Mouse (Mus musculus) gastrocnemius, adult 2 months (tissue): ENCODE results near the gene Rab43. TPM values are rescaled to one million over a fixed set of nuclear protein-coding genes. Genes with fewer than 3 reads are reported as not detected.
A peak's percentile ranks its signal among the peaks of the same experiment; 100 is the strongest.

Source experiments
- DNase-seq: peaks from one replicate; pipeline ENCODE4 v3.0.0; 2022
- H3K27ac ChIP-seq: fragments of 200-600 bp; 2 replicates; pipeline ENCODE4 v1.8.1; 2022; ENCODE audit warnings: mild to moderate bottlenecking
- H3K4me3 ChIP-seq: fragments of 200-600 bp; 2 replicates; pipeline ENCODE4 v1.8.1; 2022; ENCODE audit warnings: mild to moderate bottlenecking, moderate library complexity
- CTCF ChIP-seq: fragments of 200-600 bp; IDR thresholded peaks from 2 replicates; pipeline ENCODE4 v1.8.1; 2022; ENCODE audit warnings: antibody characterized with exemption, mild to moderate bottlenecking, moderate library complexity
- intact Hi-C: fragments of 180-260 bp; cut with DNase I; formaldehyde crosslinking; loops from one replicate; pipeline ENCODE4 v1.15.1; 2025
- long read RNA-seq, 2 experiments: library from polyadenylated mRNA; stranded (forward); transcript quantifications; one replicate each; pipeline ENCODE4 v2.0.0; 2021
- total RNA-seq, 2 experiments: library from RNA; stranded (reverse); gene quantifications; 2 replicates each; pipeline ENCODE4 v1.2.3; 2021

The Rab43 gene
- 1 to 10 TPM; 3.9 to 4.9 TPM for total RNA-seq
- long read RNA-seq, experiment 1, full-length matches to known transcripts: 1 of 1 reads
- long read RNA-seq, experiment 1, partial matches to known transcripts: 0 of 1 reads
- long read RNA-seq, experiment 1, other reads (novel, unspliced or antisense): 0 of 1 reads
- long read RNA-seq, experiment 2, full-length matches to known transcripts: 5 of 5 reads
- long read RNA-seq, experiment 2, partial matches to known transcripts: 0 of 5 reads
- long read RNA-seq, experiment 2, other reads (novel, unspliced or antisense): 0 of 5 reads

DNA sequence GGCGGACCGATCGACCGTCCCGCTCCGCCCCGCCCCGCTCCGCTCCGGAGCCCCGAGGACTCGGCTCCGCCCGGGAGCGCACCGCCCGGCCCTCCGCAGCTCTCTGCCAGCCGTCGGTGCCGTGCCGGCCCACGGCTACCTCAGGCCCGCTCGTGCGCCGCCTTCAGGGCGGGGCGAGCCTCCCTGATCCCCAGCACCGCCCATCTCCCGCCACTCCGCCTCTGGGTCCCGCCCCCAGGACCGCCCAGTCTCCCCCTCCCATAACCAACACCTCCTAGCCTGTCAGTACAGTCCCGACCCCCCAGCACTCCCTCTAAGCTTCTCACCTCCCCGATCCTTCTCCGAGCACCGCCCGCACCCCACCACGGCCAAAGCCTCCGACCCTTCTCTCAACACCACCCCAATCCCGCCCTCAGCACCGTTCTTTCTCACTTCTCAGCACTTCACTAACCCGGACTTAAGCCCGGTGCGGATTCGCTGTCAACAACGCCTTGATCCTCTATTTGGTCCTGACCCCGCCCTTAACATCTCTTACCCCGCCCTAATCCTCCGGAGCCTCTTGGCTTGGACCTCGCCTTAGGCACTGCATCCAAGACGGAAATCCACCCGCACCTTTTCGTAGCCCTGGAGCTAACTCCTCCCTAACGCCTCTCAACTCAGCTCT lies at the start of gene Rab43:
Rab43 (minus strand) TSS at position 490 of the 664 bp plus-strand sequence.
- TF ChIP-seq CTCF: peak; percentile 49
- peak within 1 kb of the TSS; percentile 95 for H3K27ac ChIP-seq
- H3K4me3 ChIP-seq: peak within 1 kb of the TSS; percentile 90
- peak; percentile 98 for DNase-seq
- intact Hi-C loops: loop anchor here (5.0 kb wide), 1 partner anchor 50 kb away; no protein-coding TSS in a partner anchor

DNA sequence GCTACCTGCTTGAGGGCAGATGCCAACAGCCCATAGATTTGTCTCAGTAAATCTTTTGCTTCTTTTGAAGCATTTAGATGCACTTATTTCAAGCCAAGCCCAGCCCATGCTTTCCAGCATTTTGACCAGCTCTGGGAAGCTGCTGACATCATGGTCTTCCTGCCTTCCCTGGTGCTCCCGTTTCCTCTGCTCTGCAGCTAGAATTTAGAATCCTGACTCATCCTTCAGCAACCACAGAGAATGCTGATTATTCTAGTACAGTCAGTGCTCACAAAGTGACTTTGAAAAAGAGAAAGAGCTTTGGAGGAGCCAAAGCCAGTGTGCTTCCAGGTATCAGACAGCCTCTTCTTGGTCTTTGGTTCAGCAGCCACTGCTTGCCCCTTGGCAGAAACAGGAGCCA lies 45.1 kb upstream of the Rab43 start:
- Histone ChIP-seq H3K27ac (no peak overlapping the region), H3K4me3 (no peak overlapping the region)
- no peak for DNase-seq
- TF ChIP-seq CTCF: no peak
- intact Hi-C loops: no loop called here

- no peak for DNase-seq
- no peak overlapping the region for H3K4me3 ChIP-seq
- peak overlapping the region; percentile 100 for H3K27ac ChIP-seq
- no peak for TF ChIP-seq CTCF
- intact Hi-C loops: loop anchor here (5.0 kb wide), 1 partner anchor 34 kb away; the partner anchor contains the start of gene Copg1
Observed at GRCm38 (mm10) chr6:87853446-87853845, 41.5 kb upstream of the Rab43 start.

DNA sequence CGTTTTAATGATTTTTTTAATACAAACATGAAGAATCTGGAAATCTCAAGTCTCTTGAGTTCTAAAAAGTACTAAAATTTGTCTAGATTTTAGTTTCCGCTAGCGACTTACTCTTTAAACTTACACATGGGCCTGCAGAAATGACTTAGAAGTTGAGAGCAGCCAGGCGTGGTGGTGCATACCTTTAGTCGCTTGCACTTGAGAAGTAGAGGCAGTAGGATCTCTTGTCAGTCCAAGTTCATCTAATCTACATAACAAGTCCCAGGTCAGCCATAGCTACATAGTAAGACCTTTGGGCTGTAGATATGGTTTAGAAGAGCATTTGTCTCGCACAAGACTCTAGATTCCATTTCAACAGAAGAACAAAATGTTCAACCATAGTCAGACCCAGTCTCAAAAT lies 39.9 kb upstream of the Rab43 start:
- TF ChIP-seq CTCF: no peak
- intact Hi-C loops: loop anchor here (5.0 kb wide), 1 partner anchor 35 kb away; the partner anchor contains the start of gene Copg1

GRCm38 (mm10) chr6:87850900-87851614 lies 39.1 kb upstream of the Rab43 start, which contains the start of gene Cnbp:
Cnbp (minus strand) TSS chr6:87851106.
- DNase-seq: peak; percentile 99
- Histone ChIP-seq H3K4me3 (peak within 1 kb of the TSS; percentile 96), H3K27ac (peak within 1 kb of the TSS; percentile 100)
- TF ChIP-seq CTCF: no peak
- intact Hi-C loops: loop anchor here (5.0 kb wide), 1 partner anchor 36 kb away; the partner anchor contains the start of gene Copg1

More for the DNA sequence above, 39.9 kb upstream of the Rab43 start:
- H3K27ac ChIP-seq: peak overlapping the region; percentile 100
- no peak for DNase-seq
- peak overlapping the region; percentile 96; the same call in 1 of the 2 replicates for H3K4me3 ChIP-seq

DNA sequence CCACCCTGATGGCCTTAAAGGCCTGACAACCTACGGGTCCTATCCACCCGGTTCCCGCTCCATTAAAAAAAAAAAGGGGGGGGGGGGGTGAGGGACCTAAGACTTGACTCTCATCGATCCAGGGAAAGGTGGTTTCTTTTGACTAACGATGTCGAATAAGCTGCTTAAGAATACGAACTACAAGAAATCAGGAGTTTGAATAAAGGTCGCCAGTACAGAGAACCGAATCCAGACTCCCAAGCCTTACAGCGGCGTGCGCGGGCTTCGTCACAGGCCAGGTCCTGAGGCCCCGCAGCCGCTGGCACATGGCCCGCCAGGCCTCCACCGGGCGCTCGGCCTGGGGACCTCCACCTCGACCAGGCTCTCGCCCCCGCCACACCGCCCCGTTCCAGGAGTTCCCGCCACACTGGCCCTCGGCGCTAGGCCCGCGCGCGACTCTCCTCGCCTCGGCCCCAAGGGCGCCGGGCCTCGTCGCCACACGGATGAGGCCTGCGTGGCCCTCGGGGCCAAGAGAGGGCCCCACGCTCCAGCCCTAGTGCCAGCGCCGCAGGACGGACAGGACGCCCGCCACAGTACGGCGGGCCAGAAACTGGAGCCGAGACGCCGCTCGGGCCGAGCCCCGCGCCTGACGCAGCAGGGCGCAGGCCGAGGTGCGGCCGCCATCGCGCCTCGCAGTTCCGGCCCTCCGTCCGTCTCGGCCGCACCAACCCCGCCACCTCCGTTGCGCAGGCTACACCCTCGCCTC lies 38.4 kb upstream of the Rab43 start:
- intact Hi-C loops: loop anchor here (5.0 kb wide), 1 partner anchor 37 kb away; the partner anchor contains the start of gene Copg1
- Histone ChIP-seq H3K27ac (peak overlapping the region; percentile 100), H3K4me3 (peak overlapping the region; percentile 96)
- peak; percentile 85 for DNase-seq
- TF ChIP-seq CTCF: no peak

DNA sequence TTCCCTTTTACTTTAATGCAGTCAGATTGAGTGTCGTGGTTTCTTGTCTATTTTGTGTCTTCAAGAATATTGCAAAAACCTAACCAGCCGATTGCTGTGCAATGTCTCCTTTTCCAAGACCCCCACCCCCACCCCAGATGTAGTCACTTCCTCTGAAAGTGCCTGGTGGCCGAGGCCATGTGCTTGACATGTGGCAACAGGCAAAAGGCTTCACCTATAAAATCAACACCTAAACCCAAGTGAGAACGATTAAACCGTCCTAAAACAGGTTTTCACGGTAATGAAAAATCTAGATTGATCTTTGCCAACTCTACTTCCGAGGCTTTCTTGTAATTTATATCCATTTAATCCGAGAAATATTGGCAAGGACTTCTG lies 37.8 kb upstream of the Rab43 start:
- no peak for TF ChIP-seq CTCF
- intact Hi-C loops: loop anchor here (5.0 kb wide), 1 partner anchor 38 kb away; the partner anchor contains the start of gene Copg1
- no peak for DNase-seq

DNA sequence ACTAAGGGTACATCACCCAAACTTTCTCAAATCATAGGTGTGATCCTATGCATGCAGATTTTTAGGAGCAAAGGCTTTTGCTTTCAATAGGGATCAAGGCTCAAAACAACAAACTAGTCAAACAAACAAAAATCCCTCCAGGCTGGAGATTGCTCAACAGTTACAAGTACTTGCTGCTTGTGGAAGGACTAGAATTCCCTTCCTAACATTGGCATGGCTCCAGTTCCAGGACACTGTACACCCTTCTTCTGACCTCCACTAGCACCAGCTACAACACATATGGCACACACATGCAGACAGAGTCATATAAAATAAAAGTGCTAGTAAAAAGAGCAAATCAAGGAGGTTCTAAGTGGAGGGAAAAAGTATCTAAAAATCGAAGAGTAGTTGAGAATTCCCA lies 34.8 kb upstream of the Rab43 start:
- no peak for DNase-seq
- no peak for TF ChIP-seq CTCF
- intact Hi-C loops: no loop called here
- Histone ChIP-seq H3K4me3 (peak overlapping the region; percentile 96), H3K27ac (peak overlapping the region; percentile 100)

More for the DNA sequence above, 37.8 kb upstream of the Rab43 start:
- peak overlapping the region; percentile 100 for H3K27ac ChIP-seq
- peak overlapping the region; percentile 96 for H3K4me3 ChIP-seq

GRCm38 (mm10) chr6:87845031-87845695 lies 33.2 kb upstream of the Rab43 start:
- intact Hi-C loops: no loop called here
- H3K4me3 ChIP-seq: no peak overlapping the region
- no peak for TF ChIP-seq CTCF
- H3K27ac ChIP-seq: no peak overlapping the region
- no peak for DNase-seq

- no peak overlapping the region for H3K27ac ChIP-seq
- intact Hi-C loops: no loop called here
- TF ChIP-seq CTCF: peak; percentile 43
- DNase-seq: no peak
- H3K4me3 ChIP-seq: no peak overlapping the region
Observed at GRCm38 (mm10) chr6:87842254-87842653, 30.3 kb upstream of the Rab43 start.

GRCm38 (mm10) chr6:87841635-87842034 lies 29.7 kb upstream of the Rab43 start:
- Histone ChIP-seq H3K4me3 (no peak overlapping the region), H3K27ac (no peak overlapping the region)
- no peak for TF ChIP-seq CTCF
- intact Hi-C loops: no loop called here
- no peak for DNase-seq
